Mouse (Mus musculus): ENCODE results near the gene H3f3b.

DNA sequence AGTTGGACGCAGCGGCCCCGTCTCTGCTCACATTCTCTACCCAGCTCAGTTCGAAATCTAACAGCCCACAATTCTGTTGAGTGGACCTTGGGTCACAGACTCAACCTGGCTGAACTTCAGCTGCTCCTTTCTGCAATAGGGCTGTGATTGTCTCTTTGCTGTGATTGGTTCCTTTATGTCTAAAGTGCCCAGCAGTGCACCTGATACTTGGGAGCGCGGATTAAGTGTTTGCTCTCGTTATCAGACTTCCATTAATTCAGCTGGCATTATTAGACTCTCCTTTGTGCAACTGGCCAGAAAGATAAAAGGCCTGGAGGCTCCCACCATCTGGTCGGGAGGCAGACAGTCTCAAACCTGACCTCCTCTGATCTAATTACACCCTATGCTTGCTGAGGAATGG, 12.9 kb downstream of the H3f3b start:
- TF ChIP-seq CTCF (IDR thresholded peaks at IDR 0.05) (no peak), EP300 (IDR thresholded peaks at IDR 0.05) (no peak)

All from lung, postnatal 0 days (tissue).